Mouse (Mus musculus) layer of hippocampus, postnatal 14 days (tissue): ENCODE measurements at regions not wholly inside any gene's neighbourhood (a gene's known extent, or its start where the extent isn't known, plus 50 kb on each side); places are given as distances from the start of the nearest gene placed in this dataset.

Experiments
- DNase-seq, 2 experiments: peaks; one replicate each; pipeline ENCODE4 v3.0.0; 2021 to 2022; ENCODE audit warnings: low spot score in 2 of 2, mixed read lengths in 1 of 2

DNA sequence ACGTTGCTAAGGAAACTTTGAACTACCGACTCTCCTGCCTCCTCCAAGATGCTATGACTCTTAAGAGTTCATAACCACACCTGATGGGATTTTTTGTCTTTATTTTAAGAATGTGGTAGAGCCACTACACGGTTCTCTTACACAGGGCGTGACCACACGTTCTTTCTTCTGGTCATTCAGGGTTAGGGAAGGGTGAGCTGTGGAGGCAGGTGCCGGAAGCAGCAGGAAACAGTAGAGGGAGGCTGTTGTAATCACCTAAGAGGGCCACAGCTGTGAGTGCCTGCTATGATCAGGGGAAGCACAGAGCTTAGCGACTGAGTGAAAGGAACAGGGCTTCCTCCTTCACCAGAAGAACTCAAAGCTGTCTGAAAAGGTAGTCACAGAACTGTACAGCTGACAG, 50.6 kb upstream of the Larp1 start:
- no peak for DNase-seq

DNA sequence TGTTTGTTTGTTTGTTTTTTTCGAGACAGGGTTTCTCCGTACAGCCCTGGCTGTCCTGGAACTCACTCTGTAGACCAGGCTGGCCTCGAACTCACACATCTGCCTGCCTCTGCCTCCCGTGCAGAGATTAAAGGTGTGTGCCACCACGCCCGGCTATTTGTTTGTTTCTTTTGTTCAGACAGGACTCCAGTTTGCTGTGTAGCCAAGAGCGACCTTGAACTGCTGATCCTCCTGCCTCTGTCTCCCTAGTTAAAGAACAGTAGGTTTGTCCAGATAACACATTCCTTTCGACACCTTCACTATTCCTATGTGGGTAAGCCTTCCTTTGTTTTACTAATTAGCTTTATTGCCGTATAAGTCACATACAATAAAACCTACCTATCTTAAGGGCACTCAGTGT, 52.0 kb upstream of the Larp1 start:
- DNase-seq, result no peak

DNA sequence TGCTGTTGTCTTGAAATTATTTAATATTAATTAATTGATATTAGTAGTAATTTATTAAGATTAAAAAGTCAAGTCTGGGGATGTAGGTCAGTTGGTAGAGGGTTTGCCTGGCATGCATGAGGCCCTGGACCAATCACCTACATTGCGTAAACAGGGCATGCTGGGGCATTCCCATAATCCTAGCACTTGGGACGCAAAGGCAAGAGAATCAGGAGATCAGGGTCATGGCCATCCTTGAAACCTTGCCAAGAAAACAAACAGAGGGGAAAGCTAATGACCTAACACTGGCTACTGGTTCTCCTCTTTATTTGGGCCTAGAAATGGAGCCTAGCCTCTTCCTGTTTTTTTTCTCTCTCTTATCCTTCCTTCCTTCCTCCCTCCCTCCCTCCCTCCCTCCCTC, 52.8 kb upstream of the Larp1 start:
- DNase-seq, result no peak

DNA sequence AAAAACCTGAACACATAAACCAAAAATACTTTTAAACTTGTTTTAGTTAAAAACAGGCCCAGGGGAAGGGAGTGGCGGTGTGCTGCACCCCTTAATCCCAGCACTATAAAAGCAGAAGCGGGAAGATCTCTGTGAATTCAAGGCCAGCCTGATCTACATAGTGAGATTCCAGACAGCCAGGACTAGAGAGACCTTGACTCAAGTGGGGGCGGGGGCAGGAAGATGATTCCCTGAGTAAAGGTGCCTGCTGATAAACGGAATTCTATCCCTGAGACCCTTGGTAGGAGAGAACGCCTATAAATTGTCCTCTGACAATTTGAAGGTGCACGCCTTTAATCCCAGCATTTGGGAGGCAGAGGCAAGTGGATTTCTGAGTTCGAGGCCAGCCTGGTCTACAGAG, 53.4 kb upstream of the Larp1 start:
- DNase-seq, result no peak

DNA sequence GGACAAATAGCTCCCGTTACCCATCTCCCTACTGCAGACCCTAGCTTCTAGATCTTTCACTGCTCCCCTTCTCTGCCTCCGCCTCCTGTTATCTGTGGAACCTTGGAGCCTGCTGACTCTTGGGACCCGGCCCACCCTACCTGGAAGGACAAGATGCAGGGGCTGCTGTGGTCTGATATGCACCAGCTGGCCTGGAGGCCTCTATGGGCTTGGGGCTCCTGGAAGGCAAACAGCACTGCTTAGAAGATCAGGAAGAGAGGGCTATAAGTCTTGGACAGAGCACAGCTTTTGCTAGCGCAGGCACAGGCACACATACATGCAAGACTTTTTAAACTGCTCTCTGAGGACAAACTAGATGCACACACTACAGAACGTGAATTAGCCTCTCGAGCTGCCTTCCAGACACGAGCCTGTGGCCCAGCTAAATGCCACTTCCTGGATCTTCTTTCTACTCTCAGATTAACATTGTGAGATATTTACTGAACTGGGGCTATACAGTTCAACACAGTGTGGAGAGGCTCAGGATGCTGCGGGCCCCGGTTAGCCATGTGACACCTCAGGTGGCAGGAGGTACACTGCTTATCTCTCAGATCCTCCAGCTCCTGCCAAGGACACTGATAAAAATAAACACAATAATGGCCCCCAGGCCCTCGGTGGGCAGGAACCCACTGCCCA, 54.2 kb upstream of the Larp1 start:
- no peak for DNase-seq

DNA sequence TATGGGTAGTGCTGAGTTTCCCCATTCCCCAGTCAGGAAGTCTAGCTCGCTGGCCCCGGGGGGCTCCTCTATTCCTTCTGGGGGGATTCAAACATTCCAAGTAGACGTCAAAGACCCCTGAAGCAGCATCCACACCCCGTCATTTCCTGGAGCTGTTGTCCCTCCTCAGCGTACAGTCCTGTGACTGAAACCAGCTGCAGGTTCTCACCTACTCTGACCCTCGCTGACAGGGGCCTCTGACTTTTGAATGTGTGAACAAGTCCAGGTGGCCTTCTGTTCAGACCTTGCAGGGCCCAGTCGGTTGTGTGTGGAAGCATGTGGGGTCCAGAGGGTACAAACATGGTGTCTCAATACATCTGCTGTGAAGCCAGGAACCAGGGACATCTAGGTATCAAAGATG, 55.2 kb upstream of the Larp1 start:
- DNase-seq, result no peak

DNA sequence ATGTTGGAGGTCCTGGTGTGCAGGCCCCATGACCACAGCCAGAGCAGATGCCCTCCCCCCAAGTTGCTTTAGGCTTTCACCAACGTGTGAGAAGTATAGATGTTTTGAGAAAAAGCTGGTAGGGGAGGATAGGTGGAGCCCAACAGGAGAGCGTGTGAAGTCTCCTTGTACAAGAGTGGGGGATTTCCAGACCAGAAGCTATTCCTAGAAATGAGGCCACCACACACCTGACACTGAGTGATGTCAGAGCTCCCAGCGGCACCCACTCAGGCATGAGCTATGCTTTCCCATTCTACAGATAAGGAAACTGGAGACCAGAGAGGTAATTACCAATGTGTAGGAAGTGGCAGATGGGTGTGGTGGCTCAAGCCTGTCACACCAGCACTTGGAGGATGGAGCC, 56.2 kb upstream of the Larp1 start:
- DNase-seq, result no peak

DNA sequence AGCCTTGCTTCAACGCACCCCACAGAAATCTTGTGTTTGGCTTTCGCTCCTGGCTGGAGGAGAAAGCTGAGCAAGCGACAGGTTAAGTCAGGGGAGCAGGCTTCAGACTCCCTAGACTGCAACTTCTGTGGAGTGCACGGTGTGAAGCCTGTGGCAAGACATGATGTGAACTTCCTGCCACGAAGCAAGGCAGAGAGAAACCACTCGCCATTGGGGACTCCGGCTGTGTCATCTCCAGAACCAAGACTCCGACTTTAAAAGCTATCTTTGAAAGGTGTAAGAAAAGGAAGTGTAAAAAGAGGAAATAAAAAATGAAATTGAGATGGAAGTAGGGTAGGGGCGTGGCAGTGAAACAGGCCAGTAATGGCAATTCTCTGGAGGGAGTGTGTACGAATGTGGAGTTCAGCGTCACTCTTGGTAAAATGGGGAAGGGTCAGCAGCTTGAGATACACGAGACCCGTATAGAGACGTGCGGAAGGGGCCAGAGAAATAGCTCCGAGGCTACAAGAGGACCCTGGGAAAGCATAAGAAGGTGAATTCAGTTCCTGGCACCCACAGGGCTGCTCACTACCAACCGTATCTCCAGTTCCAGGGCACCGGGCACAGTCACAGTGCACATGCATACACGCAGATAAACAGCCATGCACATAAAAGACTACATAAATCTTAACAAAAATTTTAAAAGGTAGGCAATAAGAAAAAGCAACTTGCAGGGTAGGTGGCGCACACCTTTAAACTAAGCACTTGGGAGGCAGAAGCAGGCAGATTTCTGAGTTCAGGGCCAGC, 57.1 kb upstream of the Larp1 start:
- DNase-seq, result no peak

DNA sequence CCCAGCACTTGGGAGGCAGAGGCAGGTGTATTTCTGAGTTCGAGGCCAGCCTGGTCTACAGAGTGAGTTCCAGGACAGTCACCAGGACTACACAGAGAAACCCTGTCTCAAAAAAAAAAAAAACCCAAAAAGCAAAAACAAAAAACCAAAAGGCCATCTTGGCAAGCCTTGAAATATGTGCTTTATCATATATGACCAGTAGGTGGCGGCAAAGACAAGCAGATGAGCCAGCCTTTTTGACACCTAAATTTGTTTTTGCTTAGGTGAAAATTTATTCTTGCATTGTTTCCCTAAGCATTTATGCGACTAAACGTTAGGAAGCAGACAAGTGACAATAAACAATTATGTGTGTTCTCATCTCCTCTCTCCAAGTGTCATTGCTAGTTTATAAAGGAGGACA, 57.9 kb upstream of the Larp1 start:
- peak; percentile 23 to 60 for DNase-seq

DNA sequence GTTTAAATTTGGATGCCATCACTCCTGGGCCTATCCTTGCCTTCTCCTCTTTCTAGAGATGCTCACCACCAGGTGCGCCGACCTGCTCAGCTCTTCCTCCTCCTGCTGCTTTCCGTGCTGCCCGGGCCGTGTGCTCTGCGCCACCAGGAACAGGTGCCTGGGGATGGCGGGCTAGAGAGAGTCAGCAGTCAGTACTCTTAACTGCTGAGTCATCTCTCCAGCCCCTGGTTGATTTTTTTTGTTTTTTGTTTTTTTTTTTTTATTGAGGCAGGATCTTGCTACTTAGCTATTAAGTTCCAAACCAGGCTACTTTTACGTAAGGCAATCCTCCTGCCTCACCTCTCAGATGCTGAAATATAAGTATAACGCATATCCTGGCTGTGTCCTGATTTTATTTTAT, 59.8 kb upstream of the Larp1 start:
- no peak for DNase-seq

DNA sequence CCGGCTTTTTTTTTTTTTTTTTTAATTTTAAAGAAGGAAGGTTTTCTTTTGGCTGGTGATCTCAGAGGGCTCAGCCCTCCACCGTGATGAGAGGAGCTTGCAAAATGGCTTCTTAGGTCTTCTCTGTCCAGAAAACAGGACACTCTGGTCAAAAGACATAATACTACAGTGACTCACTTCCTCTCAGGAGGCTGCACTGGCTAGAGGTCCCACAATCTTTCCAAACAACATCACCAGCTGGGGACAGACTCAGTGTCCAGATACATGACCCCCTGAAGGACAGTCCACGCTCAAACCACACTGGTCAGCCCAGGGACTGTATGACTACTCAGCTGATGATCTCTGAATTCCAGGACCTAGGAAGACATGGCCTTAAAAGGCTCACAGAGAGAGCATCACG, 61.5 kb upstream of the Larp1 start:
- DNase-seq, result no peak

DNA sequence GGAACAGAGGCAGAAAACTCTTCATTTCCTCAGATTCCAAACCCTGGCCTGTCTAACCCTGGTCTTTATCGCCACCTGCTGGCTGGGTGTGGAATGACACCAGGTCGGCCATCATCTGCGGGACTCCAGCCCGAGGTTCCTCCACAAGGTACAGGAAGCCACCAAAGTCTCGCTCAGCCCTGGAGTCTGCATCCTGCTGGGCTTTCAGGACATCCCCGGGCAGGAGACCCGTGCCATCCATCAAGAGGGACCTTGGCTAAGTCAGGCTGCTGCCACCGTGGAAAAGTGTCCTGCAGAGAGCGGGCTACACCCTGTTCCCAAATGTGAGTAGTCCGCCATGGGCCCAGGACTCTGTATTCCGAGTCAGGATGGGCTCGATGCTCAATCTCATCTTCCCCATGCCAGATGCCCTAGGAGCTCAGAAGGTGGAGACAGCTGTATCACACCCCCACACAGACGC, 74.4 kb upstream of the Larp1 start:
- peak; percentile 89 to 90 for DNase-seq

DNA sequence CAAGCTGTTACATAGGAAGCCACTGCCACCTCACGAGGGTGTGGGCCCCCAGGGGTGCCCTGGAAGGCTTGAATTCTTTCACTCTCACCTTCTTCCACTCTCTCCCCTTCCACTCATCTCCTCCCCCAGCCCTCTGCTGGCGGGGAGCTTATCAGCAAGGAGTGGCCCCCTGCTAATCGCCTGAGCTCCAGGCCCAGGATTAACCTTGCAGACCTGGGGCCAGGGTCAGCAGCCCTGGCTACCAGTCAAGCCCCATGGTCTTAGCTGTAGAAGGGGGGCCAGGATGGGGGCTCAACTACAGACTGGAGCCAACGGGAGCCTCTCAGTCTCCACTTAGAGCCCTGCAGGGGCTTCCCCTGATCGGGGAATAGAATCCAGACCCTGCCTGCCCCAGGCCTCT, 75.8 kb upstream of the Larp1 start:
- no peak for DNase-seq

DNA sequence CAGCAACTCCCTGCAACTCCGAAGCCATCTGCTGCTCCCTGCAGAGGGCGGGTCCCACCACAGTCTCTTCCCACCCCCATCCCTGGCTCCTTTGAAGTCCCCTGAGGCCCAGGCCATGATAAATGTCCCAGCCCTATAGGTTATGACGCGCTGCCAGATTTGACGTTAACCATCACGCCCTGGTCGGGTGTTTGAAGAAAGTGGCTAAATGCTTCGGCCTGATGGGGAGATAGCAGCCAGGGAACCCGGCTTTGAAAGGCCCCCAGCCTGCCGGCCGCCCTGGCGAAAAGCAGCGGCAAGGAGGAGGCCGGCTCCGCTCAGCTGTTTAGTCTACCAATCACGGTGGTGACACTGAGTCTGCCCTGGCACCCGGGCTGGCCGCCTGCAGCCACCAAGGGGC, 79.4 kb upstream of the Larp1 start:
- DNase-seq, result no peak

DNA sequence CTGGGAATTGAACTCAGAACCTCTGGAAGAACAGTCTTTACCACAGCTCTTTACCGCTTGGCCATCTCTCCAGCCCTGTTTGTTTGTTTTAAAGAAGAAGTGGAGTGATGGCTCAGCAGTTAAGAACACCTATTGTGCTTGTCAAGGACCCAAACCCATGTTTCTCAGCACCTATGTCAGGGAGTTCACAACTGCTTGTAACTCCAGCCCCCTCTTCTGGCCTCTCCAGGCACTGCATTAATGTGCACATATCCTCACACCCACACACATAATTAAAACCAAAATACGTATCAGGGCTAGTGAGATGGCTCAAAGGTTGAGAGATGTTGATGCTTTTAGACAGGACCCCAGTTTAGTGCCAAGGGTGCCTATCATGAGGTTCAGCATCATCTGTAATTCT, 87.6 kb upstream of the Hand1 start:
- DNase-seq, result no peak

DNA sequence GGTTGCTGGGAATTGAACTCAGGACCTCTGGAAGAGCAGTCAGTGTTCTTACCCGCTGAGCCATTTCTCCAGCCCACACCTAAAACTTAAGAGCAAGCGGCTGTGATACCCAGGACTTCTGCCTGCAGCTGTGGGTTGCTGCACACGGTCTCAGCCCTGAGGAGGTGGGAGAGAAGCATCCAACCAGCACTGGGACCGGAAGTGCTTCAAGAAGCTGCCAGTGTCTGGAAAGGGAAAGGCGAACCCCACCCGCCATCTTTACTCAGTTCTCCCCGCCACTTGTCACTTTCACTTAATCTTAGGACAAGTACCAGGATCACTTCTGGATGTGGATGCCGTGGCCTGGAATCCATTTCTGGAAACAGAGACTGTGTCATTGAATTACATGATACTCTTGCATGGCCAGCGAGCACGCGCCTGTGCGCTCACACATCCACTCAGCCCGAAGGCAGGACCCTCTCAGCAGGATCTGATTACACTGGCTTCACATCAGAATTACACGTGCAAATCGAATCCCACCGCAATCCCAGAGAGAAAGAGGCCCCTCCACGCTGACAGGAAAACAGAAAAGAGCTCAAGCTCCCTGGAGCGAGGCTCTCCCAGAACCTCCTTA, 85.9 kb upstream of the Hand1 start:
- DNase-seq, result no peak

DNA sequence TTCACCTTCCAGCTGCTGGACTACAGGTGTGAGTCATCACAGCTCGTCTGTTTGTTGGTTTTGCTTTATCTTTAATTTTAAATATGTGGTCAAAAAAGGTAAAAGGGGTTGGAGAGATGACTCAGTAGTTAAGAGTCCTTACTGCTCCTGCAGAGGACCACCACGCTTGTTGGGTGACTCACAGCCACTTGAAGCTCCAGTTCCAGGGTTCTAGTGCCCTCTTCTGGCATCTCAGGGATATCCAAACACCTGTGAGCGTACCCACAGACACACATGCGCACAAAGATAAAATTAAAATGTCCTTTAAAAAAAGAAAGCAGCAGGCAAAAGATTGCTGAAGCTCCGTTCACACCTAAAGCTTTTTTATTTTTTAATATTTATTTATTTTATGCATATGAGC, 85.4 kb upstream of the Hand1 start:
- no peak for DNase-seq

DNA sequence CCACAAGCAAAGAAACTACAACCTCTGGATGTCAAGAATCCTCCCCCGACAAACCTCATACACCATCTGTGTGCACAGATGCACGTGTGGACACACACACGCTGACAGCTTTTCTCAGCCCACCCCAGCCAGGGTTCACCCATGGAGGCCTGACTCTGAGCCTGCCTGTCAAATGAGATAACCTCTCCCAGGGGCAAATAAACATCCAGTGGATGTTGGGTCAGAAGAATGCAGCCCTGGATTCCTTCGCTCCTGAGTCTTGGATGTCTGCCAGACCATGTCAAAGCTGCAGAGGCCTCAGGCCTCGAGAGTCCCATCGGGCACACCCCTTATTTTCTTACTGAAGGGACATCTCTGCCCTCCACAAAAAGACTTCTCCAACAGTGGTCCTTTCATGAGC, 83.4 kb upstream of the Hand1 start:
- no peak for DNase-seq

DNA sequence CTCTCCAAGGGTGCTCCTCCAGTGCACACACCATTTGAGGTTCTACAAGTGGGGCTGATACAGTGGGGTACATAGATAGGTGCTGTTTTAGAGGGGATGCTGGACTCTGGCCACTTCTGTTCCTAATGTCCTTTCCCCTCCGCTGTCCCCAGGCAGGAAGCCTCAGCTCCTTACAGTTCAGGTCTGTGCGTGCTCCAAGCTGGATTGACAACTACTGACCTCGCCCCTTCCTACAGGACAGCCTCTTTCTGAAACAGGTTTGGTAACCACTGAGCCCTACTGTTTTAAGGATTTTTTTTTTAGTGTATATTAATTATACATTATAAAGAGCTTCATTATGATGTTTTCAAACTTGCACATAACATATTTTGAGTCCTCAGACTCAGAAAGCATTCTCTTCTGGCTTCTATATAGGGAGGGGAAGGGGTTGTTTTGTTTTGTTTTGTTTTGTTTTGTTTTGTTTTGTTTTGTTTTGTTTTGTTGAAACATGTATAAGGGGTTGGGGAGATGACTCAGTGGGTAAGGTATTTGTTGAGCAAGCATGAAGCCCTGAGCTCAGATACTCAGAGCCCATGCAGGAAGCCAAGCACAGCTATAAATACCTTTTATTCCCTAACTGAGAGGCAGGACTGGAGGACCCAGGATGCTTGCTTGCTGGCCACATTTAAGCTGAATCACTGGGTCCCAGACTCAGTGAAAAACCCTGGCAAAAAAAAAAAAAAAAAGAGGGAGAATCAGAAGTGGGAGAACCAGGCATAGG, 81.4 kb upstream of the Hand1 start:
- DNase-seq, result no peak

DNA sequence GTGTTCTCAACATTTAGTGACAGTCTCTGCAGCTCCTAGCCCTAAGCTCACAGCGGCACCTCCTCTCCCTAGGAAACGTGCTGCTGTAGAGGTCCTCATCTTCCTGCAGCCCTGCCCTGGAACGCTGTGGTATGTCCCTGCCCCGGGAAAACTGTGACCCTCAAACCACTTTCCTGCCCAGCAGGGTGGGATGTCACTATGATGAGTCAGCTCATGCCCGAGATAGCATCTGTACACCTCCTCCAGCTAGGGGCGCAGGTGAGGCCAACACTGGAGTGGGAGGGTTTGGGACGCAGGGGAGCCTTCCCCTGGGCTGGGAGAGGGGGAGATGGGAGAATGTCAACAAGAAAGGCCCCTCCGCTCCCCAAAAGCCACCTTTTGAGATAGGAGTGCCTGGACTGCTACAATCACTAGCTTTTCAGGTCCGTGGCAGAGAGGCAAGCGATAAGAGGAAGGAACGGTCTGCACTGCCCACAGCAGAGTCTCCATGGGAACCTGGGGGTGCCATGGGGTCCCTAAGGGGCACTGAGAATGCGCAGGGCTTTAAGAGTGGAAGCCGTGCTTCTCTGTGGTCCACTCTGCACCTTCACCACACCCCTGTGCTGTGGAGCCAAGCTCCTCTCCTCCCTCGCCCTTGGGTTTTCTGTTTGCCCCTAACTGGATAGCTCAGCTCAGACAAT, 80.5 kb upstream of the Hand1 start:
- DNase-seq, result no peak

DNA sequence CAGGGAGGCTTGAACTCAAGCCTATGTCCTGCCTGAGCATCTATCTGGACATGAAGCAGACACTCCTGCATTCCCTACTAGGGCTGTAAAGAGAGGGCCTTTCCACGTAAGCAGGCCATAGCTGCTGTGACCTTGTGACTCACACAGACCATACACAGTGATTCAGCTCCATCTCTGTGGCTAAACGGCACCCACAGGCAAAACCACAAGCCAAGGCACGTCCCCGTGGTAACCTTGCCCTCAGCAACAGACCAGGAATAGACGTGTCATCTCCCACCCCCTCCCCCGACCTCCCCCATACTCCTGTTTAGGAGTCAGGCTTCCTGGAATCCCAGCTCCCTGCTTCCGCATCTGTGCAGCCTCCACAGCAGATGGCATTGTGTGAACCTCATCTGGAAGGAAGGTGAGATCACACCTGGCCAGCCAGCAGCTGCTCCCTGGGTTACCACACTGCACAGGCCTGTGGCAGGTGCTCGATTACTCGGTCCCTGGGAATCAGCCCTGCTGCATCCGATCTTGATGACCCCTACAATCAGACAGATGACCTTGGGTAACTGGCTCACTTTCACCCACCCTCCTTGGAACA, 79.2 kb upstream of the Hand1 start:
- DNase-seq, result no peak
